Mouse (Mus musculus) urinary bladder, postnatal 36 days (tissue): ENCODE results near the gene Utp11.

Experiments used
- DNase-seq, 2 experiments: peaks; one replicate each; pipeline ENCODE4 v3.0.0; 2022; ENCODE audit warnings: low spot score in 2 of 2, mixed read lengths in 1 of 2

The Utp11 gene

DNA sequence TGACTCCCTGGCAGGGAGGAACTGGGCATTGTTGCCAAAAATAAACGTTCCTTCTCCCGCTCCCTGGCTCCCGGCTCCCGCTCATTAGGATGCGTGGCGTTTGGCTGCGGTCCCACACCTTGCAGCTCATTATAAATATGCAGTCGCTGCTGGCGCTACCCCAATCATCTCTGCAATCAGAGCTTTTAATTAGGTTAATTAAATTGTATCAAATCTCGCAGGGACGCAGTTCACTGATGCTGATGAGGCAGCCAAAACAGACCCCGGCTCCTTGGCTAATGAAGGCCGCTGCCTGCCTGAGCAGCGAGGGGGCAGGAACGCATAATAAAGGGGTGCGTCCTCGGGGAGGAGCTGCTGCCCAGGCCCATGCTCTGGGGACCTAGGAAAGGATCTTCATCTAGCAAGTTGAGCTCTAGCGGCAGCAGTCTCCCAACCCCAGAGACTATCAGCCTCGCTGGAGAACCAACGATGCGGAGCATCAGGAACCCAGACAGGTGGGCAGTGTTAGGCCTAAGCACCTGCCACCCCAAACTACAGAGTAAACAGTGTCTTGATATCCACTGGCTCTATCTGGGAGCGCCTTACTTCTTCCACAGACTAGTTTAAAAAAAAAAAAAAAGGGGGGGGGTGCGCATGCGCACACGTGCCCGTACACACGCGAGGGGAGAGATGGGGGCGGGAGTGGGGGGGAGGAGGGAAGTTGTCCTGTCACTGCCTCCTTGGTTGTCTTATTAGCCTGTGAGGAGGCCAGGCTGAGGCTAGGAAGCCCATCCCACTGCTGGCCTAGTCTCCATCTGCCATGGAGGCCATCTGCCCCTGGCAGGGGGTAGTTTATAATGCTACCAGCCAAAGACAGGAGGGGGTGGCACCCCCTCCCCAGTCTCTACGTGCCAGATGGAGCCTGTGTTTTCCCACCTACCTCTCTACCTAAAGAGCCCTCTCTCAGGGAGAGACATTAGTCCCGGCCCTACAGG is 20.8 kb downstream of the Utp11 start:
- DNase-seq: no peak

DNA sequence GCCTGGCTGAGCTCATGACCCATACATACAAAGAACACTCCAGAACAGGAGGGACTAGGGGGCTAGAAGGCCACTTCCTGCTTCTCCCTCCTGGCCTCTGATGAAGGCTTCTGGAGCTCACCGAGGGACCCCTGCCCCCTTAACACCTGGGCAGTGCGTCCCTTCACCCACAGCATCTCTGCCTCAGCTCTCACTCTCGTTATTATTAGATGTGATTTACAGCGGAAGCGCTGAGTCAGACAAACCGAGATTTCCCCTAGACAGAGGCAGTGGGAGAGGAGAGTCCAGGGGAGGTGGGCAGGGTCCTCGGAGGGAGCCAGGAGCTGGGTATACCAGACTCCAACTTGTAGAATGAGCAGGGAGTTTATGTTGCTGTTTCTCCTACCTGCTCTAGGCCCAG is 21.8 kb downstream of the Utp11 start:
- no peak for DNase-seq

- no peak for DNase-seq
These were observed 23.2 kb downstream of the Utp11 start for GRCm38 (mm10) chr4:124670232-124670631.

DNA sequence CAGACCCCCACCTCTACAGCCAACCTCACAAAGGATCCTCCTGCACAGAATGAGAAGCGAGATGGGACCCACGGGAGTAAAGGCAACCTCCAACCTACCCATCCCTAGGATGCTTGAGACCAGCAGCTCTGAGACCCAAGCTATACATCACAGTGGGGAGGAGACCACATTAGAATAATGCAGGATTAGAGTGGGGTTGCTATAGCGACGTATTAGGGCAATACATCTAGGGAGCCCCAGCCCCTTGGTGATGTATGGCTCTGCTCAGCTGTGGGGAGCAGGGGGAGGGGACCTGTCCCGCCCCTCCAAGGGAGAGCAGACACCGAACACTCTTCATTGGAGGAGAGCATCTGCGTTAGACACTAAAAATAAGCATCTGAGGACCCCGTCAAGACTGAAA is 25.3 kb downstream of the Utp11 start:
- no peak for DNase-seq

DNA sequence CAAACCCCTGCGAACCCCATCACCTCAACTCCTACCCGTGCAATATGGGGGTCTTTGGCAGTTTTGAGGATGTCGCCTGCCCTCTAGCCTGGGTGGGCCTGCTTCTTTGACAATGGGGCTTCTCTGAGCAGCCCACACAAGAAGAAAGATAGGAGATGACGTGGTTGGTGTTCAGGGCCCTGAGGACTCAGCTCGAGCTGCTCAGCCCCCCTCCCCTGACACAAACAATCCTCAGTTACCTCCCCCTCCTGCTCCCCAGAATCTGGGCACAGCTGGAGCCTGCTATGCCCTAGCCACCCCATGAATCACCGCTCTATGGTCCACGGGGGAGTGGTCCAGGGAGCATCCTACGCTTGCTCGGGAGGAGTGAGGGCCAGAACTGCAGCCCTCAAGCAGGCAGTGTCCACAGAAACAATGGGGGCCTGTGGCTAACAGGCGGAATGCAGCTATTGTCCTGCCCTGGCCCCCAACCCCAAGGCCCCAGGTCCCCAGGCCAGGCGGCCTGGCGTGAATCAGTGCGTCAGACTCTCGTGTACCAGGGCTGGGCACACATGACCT is 25.8 kb downstream of the Utp11 start:
- DNase-seq: no peak

GRCm38 (mm10) chr4:124664604-124665003 is 28.8 kb downstream of the Utp11 start:
- no peak for DNase-seq

- no peak for DNase-seq
These were observed 29.2 kb downstream of the Utp11 start for GRCm38 (mm10) chr4:124664185-124664584.

DNA sequence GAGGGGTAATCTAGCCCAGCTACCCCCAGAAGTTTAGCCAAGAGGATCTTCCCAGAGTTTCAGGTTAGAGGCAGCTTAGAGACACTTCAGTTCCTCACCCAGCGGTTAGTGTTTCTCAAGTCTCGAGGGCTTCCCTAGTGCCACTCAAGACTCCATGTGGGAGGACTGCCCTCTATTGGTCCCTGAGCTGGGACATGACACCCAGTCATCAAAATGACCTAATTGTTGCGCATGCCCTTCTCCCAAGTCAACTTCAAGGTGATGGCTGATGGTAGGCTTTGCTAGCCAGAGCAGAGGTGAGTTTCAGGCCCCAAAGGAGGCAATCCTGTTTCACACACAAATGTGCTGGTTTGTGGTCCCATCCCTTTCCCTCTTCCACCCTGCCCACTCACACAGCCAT is 30.4 kb downstream of the Utp11 start:
- DNase-seq: no peak

DNA sequence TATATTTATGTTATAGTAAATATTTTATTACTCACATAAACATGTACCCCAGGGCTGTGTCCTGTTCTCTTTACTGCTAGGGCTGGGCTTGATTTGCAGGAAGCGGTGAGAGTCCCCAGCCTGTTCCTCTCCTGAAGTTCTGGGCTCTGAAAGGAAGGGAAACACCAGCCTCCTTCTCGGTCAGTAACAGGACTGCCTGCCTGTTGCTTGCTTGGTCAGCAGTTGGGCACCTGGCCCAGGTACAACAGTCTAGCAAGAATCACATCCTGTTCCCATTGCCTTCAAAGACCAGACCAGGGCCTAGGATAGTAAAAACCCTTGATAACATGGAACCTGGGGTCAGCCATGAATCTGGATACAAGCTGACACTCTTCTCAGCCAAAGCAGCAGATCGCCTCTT is 32.8 kb downstream of the Utp11 start:
- no peak for DNase-seq

DNA sequence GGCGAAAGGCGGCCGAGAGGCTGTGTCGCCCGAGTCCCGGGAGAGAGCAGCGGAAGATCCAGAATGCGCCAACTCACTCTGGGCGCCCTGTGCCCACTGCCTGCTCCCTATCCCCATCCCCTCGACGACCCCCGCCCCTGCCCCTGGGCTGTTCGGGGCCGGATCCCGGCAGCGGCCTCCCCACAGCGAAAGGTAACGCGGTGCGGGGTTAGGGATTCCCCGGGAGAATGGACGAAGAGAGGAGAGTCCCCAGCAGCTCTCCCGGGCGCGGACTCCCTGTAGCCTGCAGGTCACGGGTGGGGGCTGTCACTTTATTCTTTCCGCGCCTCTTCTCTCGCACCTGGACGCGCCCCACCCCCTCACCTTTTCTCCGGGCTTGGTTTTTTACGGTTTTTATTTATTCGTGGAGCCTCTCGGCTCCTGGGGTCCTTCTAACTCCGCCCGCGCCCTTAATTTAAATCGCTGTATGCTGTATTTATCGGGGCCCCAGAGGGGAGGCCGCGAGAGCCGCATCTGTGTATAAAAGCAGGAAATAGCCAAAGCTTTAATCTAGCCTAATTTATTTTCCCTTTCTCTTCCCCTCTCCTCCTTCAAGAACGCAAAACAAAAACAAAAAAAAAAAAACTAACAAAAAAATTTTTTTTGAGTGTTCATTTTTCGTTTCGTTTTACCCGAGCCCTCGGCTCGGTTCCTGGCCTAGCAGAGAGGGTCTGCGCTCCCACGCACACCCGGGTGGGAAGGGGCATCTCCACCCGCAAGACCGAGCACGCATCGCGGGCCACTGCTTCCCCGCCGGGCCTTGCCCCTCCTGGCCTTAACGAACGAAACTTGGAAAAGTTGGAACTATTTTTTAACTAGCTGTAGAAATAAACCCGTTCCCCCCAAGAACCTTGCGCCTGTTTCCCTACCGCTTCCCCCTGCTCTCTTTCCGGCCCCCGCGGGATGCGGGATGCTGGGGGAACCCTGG is 33.9 kb downstream of the Utp11 start:
- DNase-seq: no peak

- no peak for DNase-seq
These were observed 35.0 kb downstream of the Utp11 start for GRCm38 (mm10) chr4:124658412-124658851.

- DNase-seq: no peak
These were observed 35.6 kb downstream of the Utp11 start for GRCm38 (mm10) chr4:124657781-124658180.

GRCm38 (mm10) chr4:124656854-124657650 is 36.3 kb downstream of the Utp11 start:
- peak; percentile 24 to 70 for DNase-seq

DNA sequence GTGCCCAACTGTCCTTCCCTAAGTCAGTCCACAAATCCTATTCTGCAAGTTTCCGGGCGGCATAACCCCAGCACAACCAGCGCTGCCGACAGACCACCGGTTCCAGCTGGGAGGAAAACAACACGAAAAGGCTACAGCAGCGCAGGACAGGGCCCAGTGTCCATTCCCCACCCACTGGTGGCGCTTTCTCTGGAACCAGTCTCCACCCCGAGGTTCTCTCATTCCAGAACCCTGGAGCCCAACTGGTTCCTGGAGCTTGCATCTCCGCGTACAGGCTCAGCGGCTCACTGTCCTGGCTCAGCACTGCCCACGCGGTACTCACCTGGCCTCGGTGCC is 36.9 kb downstream of the Utp11 start, which contains the start of gene Pou3f1:
Pou3f1 (plus strand) TSS at position 290 of the 336 bp plus-strand sequence.
- DNase-seq: no peak

GRCm38 (mm10) chr4:124652886-124653285 is 40.5 kb downstream of the Utp11 start:
- DNase-seq: no peak

DNA sequence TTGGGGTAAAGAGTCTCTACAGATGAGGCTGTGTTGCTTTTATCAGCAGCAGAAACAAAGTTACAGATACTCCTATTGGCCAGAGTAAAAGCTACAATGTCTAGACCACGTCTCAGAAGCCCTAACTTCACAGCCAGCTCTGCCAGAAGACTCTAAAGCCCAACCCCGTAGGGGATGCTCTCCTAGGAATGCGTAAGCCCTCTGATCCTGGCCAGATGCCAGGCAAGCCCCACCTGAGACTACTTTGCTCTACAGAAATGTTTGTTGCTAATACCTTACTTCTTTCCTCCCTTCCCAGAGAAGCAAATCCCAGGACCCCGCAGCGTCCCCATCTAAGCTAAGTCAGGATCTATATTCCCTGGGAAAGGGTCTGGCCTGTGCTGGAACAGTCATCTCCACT is 45.5 kb downstream of the Utp11 start:
- DNase-seq: no peak

- no peak for DNase-seq
These were observed 46.8 kb downstream of the Utp11 start for GRCm38 (mm10) chr4:124646591-124646990.

- DNase-seq: peak in 1 of 2 experiments; percentile 45
These were observed 48.4 kb downstream of the Utp11 start for GRCm38 (mm10) chr4:124644974-124645433.

- no peak for DNase-seq
These were observed 49.5 kb downstream of the Utp11 start for GRCm38 (mm10) chr4:124643859-124644258.

- DNase-seq: no peak
These were observed 53.7 kb downstream of the Utp11 start for GRCm38 (mm10) chr4:124639715-124640114.

- DNase-seq: no peak
These were observed 60.1 kb downstream of the Utp11 start for GRCm38 (mm10) chr4:124633281-124633680.
